Mouse (Mus musculus) heart, postnatal 0 days (tissue): Measurements from ENCODE around the gene Cmtm2a.

ENCODE experiments used
- CTCF ChIP-seq: IDR thresholded peaks from 2 replicates; pipeline ENCODE4 v1.5.1; 2016; ENCODE audit warnings: antibody characterized with exemption, control low read depth, low read depth
- EP300 ChIP-seq: IDR thresholded peaks from 2 replicates; pipeline ENCODE4 v1.6.1; 2016; ENCODE audit warnings: antibody characterized with exemption, low read depth

DNA sequence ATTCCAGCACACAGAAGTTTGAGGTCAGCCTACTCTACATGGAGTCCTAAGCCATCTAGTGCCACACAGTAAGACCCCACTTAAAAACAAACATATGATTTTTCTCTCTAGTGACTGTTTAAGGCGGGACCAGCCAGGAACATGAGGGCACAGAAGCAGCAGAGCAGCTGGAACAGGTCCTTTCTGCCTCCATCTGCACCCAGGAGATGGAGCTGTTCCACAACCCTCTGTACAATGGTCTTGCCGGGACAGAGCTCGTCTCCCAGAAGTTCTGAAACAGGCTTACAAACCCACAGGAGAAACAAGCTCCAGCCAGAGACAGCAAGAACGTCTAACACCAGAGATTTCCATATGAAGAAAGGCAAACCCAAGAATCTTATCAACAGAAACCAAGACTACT lies 20.3 kb upstream of the Cmtm2a start:
- TF ChIP-seq CTCF, result peak; percentile 49
- no peak for TF ChIP-seq EP300
